Mouse (Mus musculus): ENCODE measurements around the gene Cyp3a13. TPM values are rescaled to one million over a fixed set of nuclear protein-coding genes. Genes with fewer than 3 reads are reported as not detected.
"Not testable (repeated sequence)": the region's sequence is repeated elsewhere in the genome, so short reads cannot be mapped to it uniquely, and the experiment has no call there.

Cyp3a13 gene
- polyA plus RNA-seq, 1 experiment from 2014 or later = 13.2 TPM

DNA sequence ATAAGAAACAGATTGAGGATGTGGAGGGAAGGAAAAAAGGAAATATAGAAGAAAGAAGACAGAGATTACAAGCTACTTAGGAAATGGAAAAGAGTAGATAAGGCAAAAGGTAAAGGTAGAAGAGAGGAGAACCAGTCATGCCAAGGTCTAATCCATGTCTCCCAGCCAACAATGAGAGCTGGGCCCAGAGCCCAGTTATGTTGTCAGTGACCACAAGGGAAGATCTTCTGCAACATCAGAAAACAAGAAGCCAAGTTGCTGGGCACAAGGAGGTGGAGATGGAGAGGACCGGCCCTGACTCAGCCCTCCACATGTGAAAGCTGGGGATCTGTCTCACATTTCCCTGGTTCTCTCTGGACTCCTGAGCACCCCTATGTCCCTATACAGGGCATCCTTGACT is 33.8 kb downstream of the Cyp3a13 start:
- H3K27ac ChIP-seq (ENCODE audit: low read depth) = no peak overlapping the region
- ATAC-seq (replicated peaks; ENCODE audit: low FRiP score, low TSS enrichment, low read depth) (no peak), DNase-seq (ENCODE audit: low spot score) (no peak)
- H3K4me2 ChIP-seq (ENCODE audit: low read length) = no peak overlapping the region
- H3K4me1 ChIP-seq (replicated peaks; ENCODE audit: control insufficient read depth, insufficient read depth, low read length) = no peaks in the 10 kb centered on the region
- WGBS = 83% methylated on average over 1 of the region's 1 CpGs
- no peaks in the 10 kb centered on the region for H3K36me3 ChIP-seq (ENCODE audit: control insufficient read depth, insufficient read depth, low read length)
- no peaks in the 10 kb centered on the region for H3K27me3 ChIP-seq (replicated peaks; ENCODE audit: control insufficient read depth, insufficient read depth, low read length)
- no peak overlapping the region for H3K9ac ChIP-seq (ENCODE audit: low read length)
- no peaks in the 10 kb centered on the region for H3K9me3 ChIP-seq (ENCODE audit: control insufficient read depth, low read length)
- no peak overlapping the region for H3K4me3 ChIP-seq (ENCODE audit: low read depth, low read length)

DNA sequence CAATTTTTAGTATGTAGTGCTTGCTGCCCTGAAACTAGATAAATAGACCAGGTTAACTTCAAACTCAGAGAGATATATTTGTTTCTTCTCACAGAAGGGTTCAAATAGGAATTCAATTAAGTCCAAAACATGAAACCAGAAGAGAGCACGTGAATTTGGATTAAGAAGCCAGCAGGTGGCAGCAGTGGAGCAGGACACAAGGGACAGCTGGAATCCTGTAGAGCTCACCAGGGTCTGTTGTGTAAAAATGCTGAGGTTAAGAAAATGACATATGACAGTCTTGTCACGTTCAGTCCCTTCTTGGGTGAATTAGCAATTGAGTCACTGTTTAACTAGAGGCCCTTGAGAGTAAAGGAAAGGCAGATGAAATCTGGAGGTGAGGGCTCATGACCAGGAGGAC is 35.5 kb downstream of the Cyp3a13 start:
- ATAC-seq (replicated peaks; ENCODE audit: low FRiP score, low TSS enrichment, low read depth) = no peak
- WGBS = 3% methylated on average over 2 of the region's 2 CpGs
- H3K27ac ChIP-seq (ENCODE audit: low read depth) = no peak overlapping the region
- DNase-seq (ENCODE audit: low spot score) = peak; percentile 71
- no peaks in the 10 kb centered on the region for H3K9me3 ChIP-seq (ENCODE audit: control insufficient read depth, low read length)
- H3K4me3 ChIP-seq (ENCODE audit: low read depth, low read length) = no peak overlapping the region
- no peak overlapping the region for H3K9ac ChIP-seq (ENCODE audit: low read length)
- H3K4me1 ChIP-seq (replicated peaks; ENCODE audit: control insufficient read depth, insufficient read depth, low read length) = no peaks in the 10 kb centered on the region
- H3K4me2 ChIP-seq (ENCODE audit: low read length) = no peak overlapping the region
- H3K36me3 ChIP-seq (ENCODE audit: control insufficient read depth, insufficient read depth, low read length) = no peaks in the 10 kb centered on the region
- no peaks in the 10 kb centered on the region for H3K27me3 ChIP-seq (replicated peaks; ENCODE audit: control insufficient read depth, insufficient read depth, low read length)

DNA sequence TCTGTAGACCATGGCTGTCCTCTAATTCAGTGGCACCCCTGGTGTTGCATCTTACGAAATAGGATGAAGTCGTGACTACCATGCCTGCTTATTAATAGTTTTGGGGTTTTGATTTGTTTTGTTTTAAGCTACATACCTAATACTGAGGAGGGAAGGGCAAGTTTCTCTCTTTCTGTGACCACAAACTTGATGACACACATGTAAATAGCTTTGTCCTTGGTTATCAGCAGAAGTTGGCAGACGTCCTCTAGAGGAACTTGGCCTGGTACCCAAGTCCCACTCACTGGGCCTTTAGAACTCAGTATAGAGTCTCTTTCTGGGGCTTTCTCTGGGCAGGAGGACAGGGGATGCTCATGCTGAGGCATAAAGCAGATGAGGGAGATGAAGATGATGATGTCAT is 38.1 kb downstream of the Cyp3a13 start:
- Histone ChIP-seq H3K27me3 (replicated peaks; ENCODE audit: control insufficient read depth, insufficient read depth, low read length) (no peaks in the 10 kb centered on the region), H3K36me3 (ENCODE audit: control insufficient read depth, insufficient read depth, low read length) (no peaks in the 10 kb centered on the region), H3K4me3 (ENCODE audit: low read depth, low read length) (no peak overlapping the region), H3K4me2 (ENCODE audit: low read length) (no peak overlapping the region), H3K27ac (ENCODE audit: low read depth) (no peak overlapping the region), H3K4me1 (replicated peaks; ENCODE audit: control insufficient read depth, insufficient read depth, low read length) (no peaks in the 10 kb centered on the region), H3K9me3 (ENCODE audit: control insufficient read depth, low read length) (no peaks in the 10 kb centered on the region), H3K9ac (ENCODE audit: low read length) (no peak overlapping the region)
- ATAC-seq (replicated peaks; ENCODE audit: low FRiP score, low TSS enrichment, low read depth) = no peak
- WGBS = 81% methylated on average over 3 of the region's 3 CpGs
- DNase-seq (ENCODE audit: low spot score) = no peak

DNA sequence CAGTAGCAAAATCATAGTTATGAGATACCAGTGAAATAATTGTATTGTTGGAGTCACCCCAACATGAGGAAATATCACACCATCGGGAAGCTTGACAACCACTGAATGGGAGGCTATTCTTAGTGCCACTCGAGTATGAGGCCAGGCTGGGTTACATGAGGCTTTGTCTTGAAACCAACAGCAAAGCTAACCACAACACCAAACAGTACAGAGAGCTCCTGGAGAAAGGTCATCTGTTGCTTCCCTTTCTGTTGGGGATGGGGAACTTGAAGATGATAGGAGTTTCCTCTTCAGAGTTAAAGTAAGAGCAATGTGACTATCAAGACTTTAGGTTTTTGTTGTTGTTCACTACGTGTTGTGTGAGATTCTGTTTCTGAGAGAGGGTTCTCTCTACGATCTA is 38.5 kb downstream of the Cyp3a13 start:
- H3K9me3 ChIP-seq (ENCODE audit: control insufficient read depth, low read length) = no peaks in the 10 kb centered on the region
- H3K36me3 ChIP-seq (ENCODE audit: control insufficient read depth, insufficient read depth, low read length) = no peaks in the 10 kb centered on the region
- no peaks in the 10 kb centered on the region for H3K27me3 ChIP-seq (replicated peaks; ENCODE audit: control insufficient read depth, insufficient read depth, low read length)
- no peak overlapping the region for H3K27ac ChIP-seq (ENCODE audit: low read depth)
- DNase-seq (ENCODE audit: low spot score) (no peak), ATAC-seq (replicated peaks; ENCODE audit: low FRiP score, low TSS enrichment, low read depth) (no peak)
- 78% methylated on average over 4 of the region's 4 CpGs for WGBS
- H3K4me3 ChIP-seq (ENCODE audit: low read depth, low read length) = no peak overlapping the region
- no peak overlapping the region for H3K4me2 ChIP-seq (ENCODE audit: low read length)
- no peak overlapping the region for H3K9ac ChIP-seq (ENCODE audit: low read length)
- no peaks in the 10 kb centered on the region for H3K4me1 ChIP-seq (replicated peaks; ENCODE audit: control insufficient read depth, insufficient read depth, low read length)

DNA sequence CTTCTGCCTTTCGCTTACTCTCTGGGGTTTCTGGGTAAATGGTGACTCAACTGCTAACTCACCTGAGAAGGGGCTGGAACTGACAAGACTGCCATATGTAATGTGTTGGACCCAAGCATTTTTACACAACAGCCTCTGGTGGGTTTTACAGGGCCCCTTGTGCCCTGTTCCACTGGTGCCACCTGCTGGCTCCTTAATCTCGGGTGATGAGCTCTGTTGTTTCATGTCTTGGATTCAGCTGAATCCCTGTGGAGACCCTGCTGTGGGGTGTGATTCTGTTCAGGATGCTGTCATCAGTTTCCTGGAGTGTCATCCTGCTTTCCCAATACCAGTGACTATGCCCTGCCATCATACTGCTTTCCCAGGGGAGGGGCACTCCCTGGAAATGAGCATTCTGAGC is 43.6 kb downstream of the Cyp3a13 start:
- ATAC-seq (replicated peaks; ENCODE audit: low FRiP score, low TSS enrichment, low read depth) (no peak), DNase-seq (ENCODE audit: low spot score) (no peak)
- Histone ChIP-seq H3K36me3 (ENCODE audit: control insufficient read depth, insufficient read depth, low read length) (no peaks in the 10 kb centered on the region), H3K9ac (ENCODE audit: low read length) (no peak overlapping the region), H3K27me3 (replicated peaks; ENCODE audit: control insufficient read depth, insufficient read depth, low read length) (no peaks in the 10 kb centered on the region), H3K9me3 (ENCODE audit: control insufficient read depth, low read length) (no peaks in the 10 kb centered on the region), H3K27ac (ENCODE audit: low read depth) (no peak overlapping the region), H3K4me1 (replicated peaks; ENCODE audit: control insufficient read depth, insufficient read depth, low read length) (no peaks in the 10 kb centered on the region), H3K4me3 (ENCODE audit: low read depth, low read length) (no peak overlapping the region), H3K4me2 (ENCODE audit: low read length) (no peak overlapping the region)
- WGBS = 56% methylated on average over 2 of the region's 2 CpGs

DNA sequence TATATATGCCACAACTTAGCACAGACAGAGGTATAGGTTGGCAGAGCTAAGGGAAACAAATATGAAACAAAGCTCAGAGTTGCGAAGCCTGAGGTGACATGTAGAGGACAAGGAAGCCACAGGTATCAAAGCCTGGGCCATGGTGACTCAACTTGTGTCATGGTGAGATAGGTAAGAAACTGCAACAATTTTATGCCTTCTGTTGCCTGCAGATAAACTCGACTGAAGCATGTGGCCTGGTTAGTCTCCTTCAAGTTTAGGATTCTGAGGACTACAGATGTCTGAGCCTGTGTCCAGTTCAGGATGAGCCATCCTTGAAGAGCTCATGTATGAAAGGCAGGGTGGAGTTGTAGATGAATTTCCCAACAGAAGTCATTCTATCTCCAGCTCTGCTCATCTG is 46.4 kb downstream of the Cyp3a13 start:
- Histone ChIP-seq H3K4me2 (ENCODE audit: low read length) (no peak overlapping the region), H3K27ac (ENCODE audit: low read depth) (no peak overlapping the region), H3K4me3 (ENCODE audit: low read depth, low read length) (no peak overlapping the region), H3K9me3 (ENCODE audit: control insufficient read depth, low read length) (no peaks in the 10 kb centered on the region), H3K4me1 (replicated peaks; ENCODE audit: control insufficient read depth, insufficient read depth, low read length) (no peaks in the 10 kb centered on the region), H3K9ac (ENCODE audit: low read length) (no peak overlapping the region), H3K27me3 (replicated peaks; ENCODE audit: control insufficient read depth, insufficient read depth, low read length) (no peaks in the 10 kb centered on the region), H3K36me3 (ENCODE audit: control insufficient read depth, insufficient read depth, low read length) (no peaks in the 10 kb centered on the region)
- no peak for ATAC-seq (replicated peaks; ENCODE audit: low FRiP score, low TSS enrichment, low read depth)
- 80% methylated on average over 2 of the region's 2 CpGs for WGBS
- no peak for DNase-seq (ENCODE audit: low spot score)

DNA sequence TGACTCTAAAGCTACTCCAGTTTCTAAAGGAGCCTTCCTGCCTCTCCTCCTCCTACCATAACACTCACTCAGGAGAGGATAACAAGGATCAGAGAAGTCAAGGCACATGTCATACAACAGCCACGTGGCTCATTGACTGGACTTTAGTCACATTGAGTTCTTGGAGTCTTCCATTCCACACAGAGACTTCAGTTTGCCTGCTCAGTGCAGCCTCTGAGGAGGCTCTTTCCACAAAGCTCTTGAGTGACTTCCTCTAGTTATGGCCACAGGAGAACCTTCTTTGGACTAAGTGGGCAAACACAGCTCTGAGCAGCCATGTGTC is 49.1 kb downstream of the Cyp3a13 start:
- DNase-seq (ENCODE audit: low spot score); H3K9me3 ChIP-seq (ENCODE audit: control insufficient read depth, low read length); H3K27me3 ChIP-seq (replicated peaks; ENCODE audit: control insufficient read depth, insufficient read depth, low read length); H3K4me3 ChIP-seq (ENCODE audit: low read depth, low read length); H3K36me3 ChIP-seq (ENCODE audit: control insufficient read depth, insufficient read depth, low read length); H3K4me1 ChIP-seq (replicated peaks; ENCODE audit: control insufficient read depth, insufficient read depth, low read length); H3K27ac ChIP-seq (ENCODE audit: low read depth); H3K4me2 ChIP-seq (ENCODE audit: low read length); H3K9ac ChIP-seq (ENCODE audit: low read length); ATAC-seq (replicated peaks; ENCODE audit: low FRiP score, low TSS enrichment, low read depth): not testable (repeated sequence)
- WGBS = 50% methylated on average over 1 of the region's 1 CpGs

DNA sequence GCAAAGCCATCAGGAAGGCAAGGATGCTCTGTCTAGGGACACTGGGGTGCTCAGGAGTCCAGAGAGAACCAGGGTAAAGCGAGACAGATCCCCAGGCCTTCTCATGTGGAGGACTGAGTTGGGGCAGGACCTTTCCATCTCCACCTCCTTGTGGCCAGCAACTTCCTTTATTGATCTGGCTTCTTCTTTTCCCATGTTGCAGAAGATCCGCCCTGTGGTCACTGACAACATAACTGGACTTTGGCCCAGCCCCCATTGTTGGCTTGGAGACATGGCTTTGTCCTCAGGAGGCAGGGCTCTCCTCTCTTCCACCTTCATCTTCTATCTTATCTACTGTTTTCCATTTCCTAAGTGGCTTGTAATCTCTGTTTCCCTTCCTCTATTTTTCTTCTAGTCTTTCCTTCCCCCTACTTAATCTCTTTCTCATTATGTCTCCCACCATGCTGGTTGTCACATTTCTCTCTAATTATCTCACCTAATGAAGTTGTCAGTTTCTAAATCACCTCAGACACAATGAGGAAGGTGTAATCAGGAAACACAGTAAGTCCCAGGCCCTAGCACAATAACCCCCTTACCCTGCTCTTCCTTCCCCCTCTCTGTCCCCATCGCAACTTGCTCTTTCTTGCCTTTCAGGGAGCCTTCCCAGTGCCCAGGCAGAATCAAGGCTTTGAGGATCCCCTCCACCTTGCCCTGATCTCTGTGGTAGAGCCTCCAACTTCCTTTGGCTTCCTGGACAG is 49.6 kb downstream of the Cyp3a13 start, which contains the start of gene Pilrb2:
Gene Pilrb2, minus strand, starts transcription at position 172 of the 737 bp plus-strand sequence.
- WGBS = 71% methylated on average over 2 of the region's 3 CpGs
- ATAC-seq (replicated peaks; ENCODE audit: low FRiP score, low TSS enrichment, low read depth); H3K36me3 ChIP-seq (ENCODE audit: control insufficient read depth, insufficient read depth, low read length); H3K27me3 ChIP-seq (replicated peaks; ENCODE audit: control insufficient read depth, insufficient read depth, low read length); H3K4me3 ChIP-seq (ENCODE audit: low read depth, low read length); H3K4me2 ChIP-seq (ENCODE audit: low read length); H3K9me3 ChIP-seq (ENCODE audit: control insufficient read depth, low read length); DNase-seq (ENCODE audit: low spot score); H3K27ac ChIP-seq (ENCODE audit: low read depth); H3K9ac ChIP-seq (ENCODE audit: low read length); H3K4me1 ChIP-seq (replicated peaks; ENCODE audit: control insufficient read depth, insufficient read depth, low read length): not testable (repeated sequence)

DNA sequence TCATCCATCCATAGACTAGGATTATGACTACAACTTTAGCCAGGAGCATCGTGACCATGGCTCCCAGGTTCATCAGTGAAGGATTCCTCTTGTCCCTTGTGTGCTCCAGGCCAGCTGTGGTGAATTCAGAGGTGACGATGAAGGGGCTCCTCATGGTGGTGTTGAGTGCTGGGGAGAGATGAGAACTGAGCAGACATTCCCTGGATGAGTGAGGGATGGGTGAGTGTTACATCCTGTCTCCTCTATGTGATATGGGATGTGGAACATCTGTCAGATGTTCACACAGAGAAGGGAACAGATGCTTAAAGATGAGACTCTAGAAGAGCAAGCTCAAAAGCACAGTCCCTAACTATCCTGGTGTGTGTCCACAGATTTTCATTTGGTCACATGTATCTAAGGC is 52.8 kb downstream of the Cyp3a13 start:
- H3K4me2 ChIP-seq (ENCODE audit: low read length); H3K9ac ChIP-seq (ENCODE audit: low read length); H3K27me3 ChIP-seq (replicated peaks; ENCODE audit: control insufficient read depth, insufficient read depth, low read length); H3K4me3 ChIP-seq (ENCODE audit: low read depth, low read length); ATAC-seq (replicated peaks; ENCODE audit: low FRiP score, low TSS enrichment, low read depth); H3K9me3 ChIP-seq (ENCODE audit: control insufficient read depth, low read length); H3K27ac ChIP-seq (ENCODE audit: low read depth); DNase-seq (ENCODE audit: low spot score); H3K36me3 ChIP-seq (ENCODE audit: control insufficient read depth, insufficient read depth, low read length); H3K4me1 ChIP-seq (replicated peaks; ENCODE audit: control insufficient read depth, insufficient read depth, low read length): not testable (repeated sequence)
- WGBS = 70% methylated on average over 2 of the region's 2 CpGs
